Mouse (Mus musculus) monocyte, adult 5-6 weeks (primary cell): ENCODE measurements around the gene Pdf. TPM values are rescaled to one million over a fixed set of nuclear protein-coding genes. Genes with fewer than 3 reads are reported as not detected.
"Not testable (repeated sequence)": the region's sequence is repeated elsewhere in the genome, so short reads cannot be mapped to it uniquely, and the experiment has no call there.

ENCODE experiments used
- ATAC-seq: fragments of 153-309, 156-312 bp; replicated peaks from 2 replicates; pipeline ENCODE4 v1.8.0; 2017; ENCODE audit warnings: mild to moderate bottlenecking; ENCODE audit not compliant: low TSS enrichment, insufficient number of reproducible peaks, severe bottlenecking, poor library complexity, low FRiP score
- total RNA-seq: library from RNA; stranded (forward); fragments of 200-1000, 200-491, 200-594 nt; gene quantifications from 3 replicates; pipeline ENCODE4 v1.2.3, GENCODE M21; 2017

The Pdf gene
- total RNA-seq, 1 experiment from 2014 or later = 22.4 TPM

GRCm38 (mm10) chr8:107046976-107047375 is 1.4 kb downstream of the Pdf start:
- no peak for ATAC-seq

GRCm38 (mm10) chr8:107045478-107045877 is 2.9 kb downstream of the Pdf start:
- no peak for ATAC-seq

GRCm38 (mm10) chr8:107040632-107041031 is 7.8 kb downstream of the Pdf start:
- ATAC-seq = no peak

- no peak for ATAC-seq
Measured at GRCm38 (mm10) chr8:107036626-107037025, 11.8 kb downstream of the Pdf start.

GRCm38 (mm10) chr8:107035641-107036040 is 12.8 kb downstream of the Pdf start:
- ATAC-seq = no peak

GRCm38 (mm10) chr8:107033609-107034008 is 14.8 kb downstream of the Pdf start:
- not testable (repeated sequence) for ATAC-seq

GRCm38 (mm10) chr8:107031577-107032090 is 16.8 kb downstream of the Pdf start:
- ATAC-seq = no peak

- ATAC-seq = peak; percentile 82
Measured at GRCm38 (mm10) chr8:107030650-107031576, 17.5 kb downstream of the Pdf start, which contains the start of gene Vps4a. Vps4a (plus strand) TSS chr8:107031222.

GRCm38 (mm10) chr8:107030058-107030457 is 18.4 kb downstream of the Pdf start:
- ATAC-seq = peak; percentile 48

- no peak for ATAC-seq
Measured at GRCm38 (mm10) chr8:107029310-107029709, 19.1 kb downstream of the Pdf start.

GRCm38 (mm10) chr8:107023479-107023878 is 24.9 kb downstream of the Pdf start:
- ATAC-seq = no peak

- no peak for ATAC-seq
Measured at GRCm38 (mm10) chr8:107014915-107015314, 33.5 kb downstream of the Pdf start.

- ATAC-seq = no peak
Measured at GRCm38 (mm10) chr8:107012666-107013065, 35.7 kb downstream of the Pdf start.

GRCm38 (mm10) chr8:107007795-107008194 is 40.6 kb downstream of the Pdf start:
- no peak for ATAC-seq

GRCm38 (mm10) chr8:107002532-107002931 is 45.9 kb downstream of the Pdf start:
- ATAC-seq = peak; percentile 93

- ATAC-seq = no peak
Measured at GRCm38 (mm10) chr8:106999068-106999467, 49.3 kb downstream of the Pdf start.

- ATAC-seq = no peak
Measured at GRCm38 (mm10) chr8:106997416-106997815, 51.0 kb downstream of the Pdf start.

GRCm38 (mm10) chr8:106996339-106996738 is 52.1 kb downstream of the Pdf start:
- ATAC-seq = not testable (repeated sequence)
